Mouse (Mus musculus): ENCODE data around the gene Osbpl11. TPM values are rescaled to one million over a fixed set of nuclear protein-coding genes. Genes with fewer than 3 reads are reported as not detected.

Gene Osbpl11
- total RNA-seq, 2 experiments from 2014 or later, result 33.8 to 34.5 TPM

DNA sequence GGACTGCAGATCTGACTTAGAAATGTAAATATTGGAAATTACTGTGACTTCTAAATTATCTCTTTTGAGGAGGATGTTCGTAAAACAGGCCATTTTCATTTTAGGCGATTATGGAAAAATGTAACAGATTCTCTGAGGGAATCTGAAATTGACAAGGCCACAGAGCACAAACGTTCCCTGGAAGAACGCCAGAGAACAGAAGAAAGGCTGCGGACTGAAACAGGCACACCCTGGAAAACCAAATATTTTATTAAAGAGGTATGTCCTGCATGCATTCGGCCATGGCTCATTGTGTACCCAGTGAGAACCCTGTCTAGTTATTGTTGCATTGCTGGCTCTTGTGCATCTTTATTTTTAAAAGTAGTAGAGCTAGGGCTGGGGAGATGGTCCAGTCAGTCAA, 51.3 kb downstream of the Osbpl11 start:
- DNase-seq (ENCODE audit: low spot score in 2 of 2), result no peak

DNA sequence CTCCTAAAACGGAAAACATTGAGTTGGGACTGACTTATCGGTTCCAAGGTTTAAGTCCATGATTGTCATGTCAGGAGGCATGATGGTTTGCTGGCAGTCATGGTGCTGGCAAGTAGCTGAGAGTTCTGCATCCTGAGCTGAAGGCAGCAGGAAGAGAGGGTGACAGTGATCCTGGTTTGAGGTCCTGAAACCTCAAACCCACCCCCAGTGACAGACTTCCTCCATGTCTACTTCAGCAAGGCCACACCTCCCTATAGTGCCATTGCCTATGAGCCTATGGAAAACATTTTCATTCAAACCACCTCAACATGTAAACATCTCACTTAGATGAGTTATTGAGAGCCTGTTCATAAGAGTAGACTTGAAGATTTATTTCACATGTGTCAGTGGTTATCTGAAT, 54.4 kb downstream of the Osbpl11 start:
- no peak for DNase-seq (ENCODE audit: low spot score in 2 of 2)

DNA sequence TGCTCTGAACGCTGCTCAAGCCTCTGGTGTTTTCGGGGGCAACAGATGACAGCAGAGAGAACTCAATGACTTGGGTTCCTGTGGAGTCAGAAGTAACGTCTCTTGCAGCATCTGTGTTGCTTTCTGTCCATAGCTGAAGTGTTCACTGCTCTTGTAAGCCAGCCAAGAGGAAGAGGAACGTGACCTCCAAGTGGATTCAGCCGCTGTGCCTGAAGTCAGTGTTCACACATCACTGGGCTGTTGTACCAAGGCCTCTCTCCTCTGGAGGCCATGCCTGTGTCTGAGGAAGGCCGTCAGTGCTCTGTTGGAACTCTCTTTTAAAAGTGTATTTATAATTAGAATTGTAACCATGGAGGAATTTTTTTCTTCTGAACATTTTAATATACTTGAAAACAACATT, 57.2 kb downstream of the Osbpl11 start:
- DNase-seq (ENCODE audit: low spot score in 2 of 2), result no peak

DNA sequence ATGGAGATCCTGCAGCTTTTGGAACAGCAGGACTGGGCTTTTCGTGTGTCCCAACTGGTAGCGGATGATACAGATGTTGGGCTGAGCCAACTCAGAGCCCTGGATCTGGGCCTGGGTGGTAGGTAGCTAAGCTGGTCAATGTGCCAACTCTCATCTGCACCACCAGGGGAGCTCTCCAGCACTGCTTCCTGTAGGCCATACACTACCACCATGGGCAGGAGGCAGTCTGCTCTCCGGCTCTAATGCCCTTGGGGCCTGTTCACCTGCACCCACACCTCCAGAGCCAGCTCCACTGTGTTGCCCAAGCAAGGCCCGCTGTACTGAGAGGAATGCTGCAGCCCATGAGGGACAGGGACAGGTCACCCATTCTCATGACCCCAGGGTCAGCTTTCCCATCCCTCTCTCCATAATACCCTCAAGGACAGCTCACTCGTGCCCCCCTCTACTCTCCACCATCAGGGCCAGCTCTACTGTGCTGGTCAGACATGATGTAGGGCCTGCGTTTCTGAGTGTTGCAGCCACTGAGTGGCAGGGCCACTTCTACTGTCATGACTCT, 59.3 kb downstream of the Osbpl11 start:
- DNase-seq (ENCODE audit: low spot score in 2 of 2), result no peak

DNA sequence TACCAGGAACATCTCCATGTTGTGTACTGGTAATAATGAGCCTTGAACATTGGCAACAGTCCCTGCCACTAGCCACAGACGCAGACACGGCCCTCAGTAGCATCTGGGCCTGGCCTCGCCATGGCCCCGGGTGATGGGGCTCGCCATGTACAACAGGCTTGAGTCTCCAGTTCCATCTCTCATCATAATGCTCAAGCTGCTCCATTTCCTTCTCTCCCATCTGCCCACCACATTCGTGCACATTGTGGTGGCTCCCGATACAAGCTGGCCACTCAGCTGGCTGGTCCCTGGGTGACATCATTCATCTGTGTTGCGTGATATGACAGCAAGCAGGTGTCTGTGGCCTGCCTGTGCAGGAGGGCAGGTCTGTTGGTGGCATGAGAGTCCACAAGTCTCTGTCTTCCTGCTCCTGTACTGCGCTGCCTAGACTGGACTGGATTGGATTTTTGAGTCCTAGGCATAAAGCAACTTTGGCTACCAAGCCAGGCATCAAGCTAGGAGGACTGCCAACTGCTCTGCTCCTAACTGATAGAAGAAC, 60.1 kb downstream of the Osbpl11 start:
- no peak for DNase-seq (ENCODE audit: low spot score in 2 of 2)

DNA sequence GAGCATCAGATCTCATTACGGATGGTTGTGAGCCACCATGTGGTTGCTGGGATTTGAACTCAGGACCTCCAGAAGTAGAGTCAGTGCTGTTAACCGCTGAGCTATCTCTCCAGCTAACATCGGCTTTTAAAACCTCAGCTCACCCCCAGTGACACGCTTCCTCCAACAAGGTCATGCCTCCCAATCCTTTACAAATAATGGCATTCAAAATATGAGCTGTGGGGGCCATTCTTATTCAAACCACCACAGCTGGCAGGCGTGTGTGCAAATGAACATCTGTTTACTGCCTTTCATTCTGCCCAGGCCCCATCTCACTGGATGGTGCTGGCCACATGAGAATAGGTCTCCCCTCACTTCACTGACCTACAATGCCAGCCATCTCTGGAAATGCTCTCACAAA, 61.7 kb downstream of the Osbpl11 start:
- no peak for DNase-seq (ENCODE audit: low spot score in 2 of 2)

DNA sequence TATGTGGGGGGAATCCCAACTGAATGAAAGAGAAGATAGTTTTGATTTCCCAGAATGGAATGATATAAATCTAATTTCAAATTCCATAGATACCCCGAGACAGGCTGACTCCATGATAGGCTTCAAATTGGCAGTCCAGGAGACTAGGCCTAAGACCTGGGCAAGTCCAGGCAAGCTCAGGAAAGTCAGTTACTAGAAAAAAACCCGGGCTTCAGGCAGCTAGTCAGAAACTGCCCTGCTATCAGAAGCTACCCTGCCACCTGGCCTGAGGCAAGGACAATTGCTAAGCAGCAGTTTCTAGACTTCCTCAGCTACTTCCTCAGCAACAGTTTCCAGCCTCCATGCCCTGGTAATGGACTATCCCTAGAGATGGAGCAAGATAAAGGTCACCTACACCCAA, 62.1 kb downstream of the Osbpl11 start:
- no peak for DNase-seq (ENCODE audit: low spot score in 2 of 2)

DNA sequence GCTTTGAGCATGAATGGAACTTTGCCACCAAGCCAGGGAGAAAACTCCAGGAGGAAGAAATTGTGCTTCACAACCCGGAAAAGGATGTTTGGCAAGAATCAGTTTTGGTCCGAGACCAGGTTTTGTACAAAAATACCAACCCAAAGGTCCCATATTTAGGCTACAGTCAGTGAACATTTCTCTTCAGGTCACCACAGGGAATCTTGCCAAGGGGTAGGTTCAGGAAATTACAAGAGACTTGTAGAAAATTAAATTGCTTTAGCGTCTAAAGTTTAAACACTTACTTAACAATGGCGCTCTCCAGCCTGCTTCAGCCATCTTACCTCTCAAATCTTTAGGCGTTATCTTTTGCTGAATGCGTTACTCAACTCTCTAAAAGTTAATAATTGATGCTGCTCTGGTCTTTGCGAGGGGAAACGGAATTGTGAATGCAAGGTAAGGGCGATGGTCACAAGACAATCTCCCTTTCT, 65.8 kb downstream of the Osbpl11 start:
- DNase-seq (ENCODE audit: low spot score in 2 of 2), result no peak

DNA sequence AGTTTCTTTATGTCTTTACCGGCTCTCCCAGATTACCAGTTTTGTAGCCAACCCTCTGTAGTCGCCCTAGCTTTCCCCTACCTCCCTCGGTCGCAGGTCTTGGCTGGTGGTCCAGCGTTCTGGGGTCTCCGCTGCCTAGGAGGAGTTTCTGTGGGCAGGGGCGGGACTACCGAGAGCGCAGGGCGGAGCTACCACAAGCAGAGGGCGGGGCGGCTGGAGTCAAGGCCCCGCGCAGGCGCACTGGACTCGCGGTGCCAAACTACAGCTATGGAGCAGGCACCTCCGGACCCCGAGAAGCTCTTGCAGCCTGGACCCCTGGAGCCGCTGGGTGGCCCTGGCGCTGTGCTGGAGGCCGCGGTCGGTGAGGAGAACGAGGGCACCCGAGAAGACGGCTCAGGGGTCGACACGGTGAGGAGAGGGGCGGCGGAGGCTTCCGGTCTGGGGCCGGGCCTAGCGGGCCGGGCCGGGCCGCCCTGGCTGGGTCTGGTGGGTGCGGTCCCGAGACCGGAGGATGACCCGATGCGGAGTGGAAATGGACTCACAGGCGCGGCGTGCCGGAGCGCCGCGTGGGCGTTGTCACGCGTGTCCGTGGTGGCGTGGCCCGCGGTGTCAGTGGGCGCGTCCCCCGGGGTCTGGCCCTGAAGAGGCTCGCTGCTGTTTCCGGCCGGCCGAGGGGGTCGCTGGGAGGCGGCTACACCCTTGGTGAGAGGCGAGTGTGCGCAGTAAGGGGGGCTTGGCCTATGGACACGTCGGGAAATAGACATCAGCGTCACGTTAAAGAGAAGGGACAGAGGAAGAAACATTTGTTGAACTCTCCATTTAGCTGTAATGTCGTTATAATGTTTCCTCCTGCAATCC, 66.6 kb downstream of the Osbpl11 start, which contains the start of gene Snx4:
Gene Snx4, plus strand, starts transcription at position 249 of the 858 bp plus-strand sequence.
- peak; percentile 84 to 89 for DNase-seq (ENCODE audit: low spot score in 2 of 2)

DNA sequence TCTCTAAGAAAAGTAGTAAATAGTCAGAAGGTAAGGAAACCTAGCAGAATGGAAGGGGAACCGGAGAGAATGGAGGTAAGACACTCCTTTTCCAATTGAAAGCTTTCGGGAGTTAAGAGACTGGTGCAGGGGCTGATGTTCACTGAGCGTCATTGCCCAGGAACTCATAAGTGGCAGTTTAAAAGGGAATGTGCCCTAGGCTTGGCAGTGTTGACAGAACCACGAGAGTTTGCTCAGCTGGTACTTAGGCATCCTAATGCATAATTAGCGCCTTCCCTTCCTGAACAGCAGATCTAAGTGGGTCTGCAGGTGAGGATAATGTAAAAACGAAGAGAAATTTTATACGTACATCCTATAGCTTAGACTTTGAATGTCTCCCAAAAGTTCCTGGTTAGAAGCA, 70.7 kb downstream of the Osbpl11 start:
- no peak for DNase-seq (ENCODE audit: low spot score in 2 of 2)

DNA sequence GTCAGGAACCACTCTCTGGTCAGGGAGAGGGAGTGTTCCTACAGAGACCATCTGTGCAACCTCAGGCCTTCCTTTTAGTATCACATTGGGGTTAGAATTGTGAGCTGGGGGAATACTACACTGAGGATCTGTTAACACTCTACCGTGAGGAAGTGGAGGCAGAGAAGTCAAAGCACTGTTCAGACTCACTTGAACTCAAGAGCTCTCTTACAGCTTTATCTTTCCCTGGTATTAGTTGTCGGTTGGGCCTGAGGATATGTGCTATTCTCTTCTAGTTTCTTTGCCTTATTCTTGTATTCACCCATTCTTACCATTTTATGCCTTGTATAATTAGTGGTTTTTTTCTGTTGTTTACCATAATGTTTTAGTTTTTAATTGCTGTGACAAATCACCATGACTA, 73.7 kb downstream of the Osbpl11 start:
- no peak for DNase-seq (ENCODE audit: low spot score in 2 of 2)

DNA sequence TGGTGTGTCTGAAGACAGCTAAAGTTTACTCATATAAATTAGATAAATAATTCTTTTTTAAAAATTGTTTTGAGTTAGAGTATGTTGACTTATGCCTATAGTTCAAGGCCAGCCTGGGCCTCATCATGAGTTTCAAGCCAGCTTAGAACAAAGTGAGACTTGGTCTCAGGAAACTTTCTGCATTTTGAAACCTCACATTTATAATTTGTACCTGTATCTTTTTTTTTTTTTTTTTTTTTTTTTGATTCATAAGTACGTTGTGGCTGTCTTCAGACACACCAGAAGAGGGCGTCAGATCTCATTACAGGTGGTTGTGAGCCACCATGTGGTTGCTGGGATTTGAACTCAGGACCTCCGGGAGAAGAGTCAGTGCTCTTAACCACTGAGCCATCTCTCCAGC, 75.0 kb downstream of the Osbpl11 start:
- no peak for DNase-seq (ENCODE audit: low spot score in 2 of 2)

DNA sequence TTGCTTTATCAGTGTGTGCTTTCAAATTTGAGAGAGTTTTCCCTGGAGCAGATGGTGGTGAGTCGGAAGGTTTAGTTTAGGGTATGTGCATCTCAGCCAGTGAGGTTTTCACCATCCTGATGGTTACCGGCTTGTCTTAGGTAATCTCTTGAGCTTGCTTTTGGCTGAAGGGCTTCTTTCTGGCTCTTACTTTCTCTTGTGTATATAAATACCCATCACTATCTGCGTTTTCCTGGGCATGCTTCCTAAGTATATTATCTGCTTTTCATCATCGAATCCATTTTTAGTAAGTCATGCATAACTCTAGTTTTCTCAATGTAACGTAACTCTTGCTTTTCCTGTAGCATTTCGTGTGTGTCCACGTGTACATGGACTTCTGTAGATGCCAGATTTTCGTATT, 76.0 kb downstream of the Osbpl11 start:
- DNase-seq (ENCODE audit: low spot score in 2 of 2), result no peak

DNA sequence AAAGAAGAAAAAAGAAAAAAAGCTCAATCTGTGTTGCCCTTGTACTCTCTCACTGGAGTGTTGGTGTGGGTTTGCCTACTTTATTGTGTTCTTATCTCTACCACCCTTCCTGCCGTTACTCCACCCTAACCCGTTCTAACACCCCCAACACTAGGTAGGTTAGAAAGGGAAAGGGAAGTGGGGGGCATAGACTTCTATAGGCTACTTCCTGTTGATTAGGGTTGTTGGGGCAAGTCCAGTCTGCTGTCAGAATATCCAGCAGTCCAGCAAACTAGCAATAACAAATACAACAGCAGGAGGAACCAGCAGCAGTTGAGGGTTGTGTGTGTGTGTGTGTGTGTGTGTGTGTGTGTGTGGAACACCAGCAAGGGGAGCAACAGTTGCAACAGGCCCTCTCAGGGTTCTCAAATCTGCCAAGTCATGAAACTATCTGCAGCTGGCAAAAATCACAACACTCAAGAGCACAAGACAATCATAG, 76.8 kb downstream of the Osbpl11 start:
- DNase-seq (ENCODE audit: low spot score in 2 of 2), result no peak

DNA sequence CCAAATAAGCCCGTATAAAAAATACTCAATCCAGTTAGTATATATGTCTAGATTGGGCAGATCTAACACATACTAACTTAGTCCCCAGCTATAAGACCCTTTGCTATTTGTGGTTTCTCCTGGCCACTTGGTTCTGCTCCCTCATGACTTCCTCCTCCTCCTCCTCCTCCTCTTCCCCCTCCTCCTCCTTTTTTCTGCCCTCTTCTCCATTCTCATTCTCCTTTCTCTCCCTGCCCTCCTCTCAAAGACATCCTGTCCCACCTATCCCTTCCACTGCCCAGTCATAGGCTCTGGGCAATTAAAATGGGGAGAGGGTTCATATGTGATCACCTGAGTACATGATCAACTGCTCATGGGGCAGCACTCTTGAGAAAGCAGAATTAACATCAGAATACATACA, 77.2 kb downstream of the Osbpl11 start:
- no peak for DNase-seq (ENCODE audit: low spot score in 2 of 2)

DNA sequence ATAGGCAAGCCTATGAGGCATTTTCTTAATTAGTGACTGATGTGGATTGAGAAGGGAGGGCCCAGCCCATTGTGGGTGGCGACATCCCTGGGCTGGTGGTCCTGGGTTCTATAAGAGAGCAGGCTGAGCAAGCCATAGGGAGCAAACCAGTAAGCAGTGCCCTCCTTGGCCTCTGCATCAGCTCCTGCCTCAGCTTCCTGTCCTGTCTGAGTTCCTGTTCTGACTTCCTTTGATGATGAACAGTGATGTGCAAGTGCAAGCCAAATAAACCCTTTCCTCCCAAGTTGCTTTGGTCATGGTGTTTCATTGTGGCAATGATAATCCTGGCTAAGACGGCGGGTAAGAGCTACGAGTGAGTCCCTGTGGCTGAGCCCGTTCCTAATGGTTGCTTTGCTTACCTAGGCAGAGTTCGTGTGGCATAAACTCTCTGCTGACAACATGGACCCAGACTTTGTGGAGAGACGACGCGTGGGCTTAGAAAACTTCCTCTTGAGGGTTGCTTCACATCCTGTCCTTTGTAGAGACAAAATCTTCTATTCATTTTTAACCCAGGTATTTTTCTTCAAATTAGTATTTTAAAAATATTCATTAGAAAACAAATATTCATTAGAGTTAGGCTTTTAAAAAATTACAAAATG, 82.9 kb downstream of the Osbpl11 start:
- no peak for DNase-seq (ENCODE audit: low spot score in 2 of 2)

DNA sequence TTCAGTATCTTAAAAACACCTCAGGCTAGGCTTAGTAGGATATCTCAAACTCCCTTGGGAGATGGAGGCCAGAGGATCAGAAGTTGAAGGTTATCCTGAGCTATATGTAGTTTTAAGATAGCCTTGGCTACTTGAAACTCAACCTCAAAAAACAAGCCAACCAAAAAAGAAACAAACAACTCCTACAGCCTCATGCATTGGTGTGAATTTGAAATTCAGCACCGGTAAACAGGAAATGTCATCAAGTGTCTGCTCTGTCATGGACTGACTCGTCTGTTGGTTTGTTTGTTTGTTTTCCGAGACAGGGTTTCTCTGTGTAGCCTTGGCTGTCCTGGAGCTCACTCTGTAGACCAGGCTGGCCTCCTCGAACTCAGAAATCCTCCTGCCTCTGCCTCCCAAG, 87.0 kb downstream of the Osbpl11 start:
- DNase-seq (ENCODE audit: low spot score in 2 of 2), result no peak

DNA sequence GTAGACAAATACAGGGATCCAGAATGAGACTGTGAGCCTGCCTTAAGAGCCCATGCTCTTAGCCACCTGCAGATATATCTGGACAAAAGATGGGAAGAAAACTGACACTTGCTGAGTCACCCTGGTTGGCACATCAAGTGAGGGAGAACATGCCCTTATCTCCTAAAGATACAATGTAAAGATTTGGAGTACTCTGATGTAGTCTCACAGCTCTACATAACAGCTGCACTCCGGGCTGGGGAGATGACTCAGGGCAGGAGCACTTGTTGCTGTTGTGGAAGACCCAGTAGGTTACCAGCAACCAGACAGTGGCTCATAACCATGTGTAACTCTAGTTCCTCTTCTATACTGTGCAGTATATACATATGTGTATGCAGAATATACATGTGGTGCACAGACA, 98.2 kb downstream of the Osbpl11 start:
- no peak for DNase-seq (ENCODE audit: low spot score in 2 of 2)

DNA sequence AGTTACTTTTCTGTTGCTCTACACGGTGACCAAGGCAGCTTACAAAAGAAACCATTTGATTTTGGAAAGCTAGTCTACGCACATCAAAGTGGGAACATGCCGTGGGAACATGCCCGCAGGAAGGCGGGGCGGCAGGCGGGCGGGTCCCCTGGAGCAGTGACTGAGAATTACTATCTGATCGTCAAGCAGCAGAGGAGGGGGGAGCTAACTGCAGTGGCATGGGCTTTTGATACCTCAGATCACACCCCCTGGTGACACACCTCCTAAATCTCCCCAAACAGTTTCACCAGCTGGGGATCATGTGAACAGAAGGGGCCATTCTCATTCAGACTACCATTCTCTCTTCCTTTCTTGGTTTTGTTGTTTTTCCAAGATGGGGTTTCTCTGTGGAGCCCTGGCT, 103.7 kb downstream of the Osbpl11 start:
- no peak for DNase-seq (ENCODE audit: low spot score in 2 of 2)

DNA sequence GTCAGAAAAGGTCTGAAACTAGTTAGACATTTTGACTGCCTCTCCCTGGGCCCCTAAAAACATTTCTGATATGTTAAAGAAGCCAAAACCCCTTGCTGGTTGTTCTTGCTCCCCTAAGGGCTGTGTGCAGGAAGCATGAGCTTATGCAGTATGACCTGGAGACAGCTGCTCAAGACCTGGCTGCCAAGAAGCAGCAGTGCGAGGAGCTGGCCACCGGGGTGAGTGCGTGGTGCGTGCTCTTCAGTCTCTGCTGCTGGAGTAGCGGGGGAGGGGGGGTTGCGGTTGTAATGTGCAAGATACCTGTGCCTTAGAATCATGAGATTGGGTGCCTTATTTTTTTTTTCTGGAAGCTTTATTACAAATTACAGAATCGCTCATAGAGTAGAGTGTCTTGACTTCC, 105.1 kb downstream of the Osbpl11 start:
- no peak for DNase-seq (ENCODE audit: low spot score in 2 of 2)

DNA sequence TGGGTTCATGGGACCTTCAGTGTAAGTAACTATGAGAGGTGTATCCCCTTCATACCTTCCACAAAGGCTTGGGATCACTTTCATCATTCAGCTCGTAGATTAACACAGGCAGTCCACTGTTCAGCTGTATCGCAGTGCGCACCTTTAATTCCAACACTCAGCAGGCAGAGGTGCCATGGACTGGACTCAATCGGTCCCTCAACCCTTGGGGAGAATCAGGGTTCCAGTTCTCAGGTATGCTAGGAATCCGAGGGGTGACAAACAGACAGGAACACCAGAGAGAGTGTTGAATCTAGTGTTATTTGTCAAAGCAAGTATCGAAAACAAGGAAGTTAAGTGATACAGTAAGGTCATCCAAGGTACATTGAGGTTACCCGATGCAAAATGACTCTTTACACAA, 107.4 kb downstream of the Osbpl11 start:
- no peak for DNase-seq (ENCODE audit: low spot score in 2 of 2)

All from adrenal gland, postnatal 4 days (tissue).